Mouse (Mus musculus) frontal cortex, postnatal 10 days (tissue): ENCODE measurements around the gene Patj.

Experiments used
- DNase-seq, 2 experiments: peaks; one replicate each; pipeline ENCODE4 v3.0.0; 2022; ENCODE audit warnings: low spot score in 2 of 2, mixed read lengths in 1 of 2

Gene Patj

DNA sequence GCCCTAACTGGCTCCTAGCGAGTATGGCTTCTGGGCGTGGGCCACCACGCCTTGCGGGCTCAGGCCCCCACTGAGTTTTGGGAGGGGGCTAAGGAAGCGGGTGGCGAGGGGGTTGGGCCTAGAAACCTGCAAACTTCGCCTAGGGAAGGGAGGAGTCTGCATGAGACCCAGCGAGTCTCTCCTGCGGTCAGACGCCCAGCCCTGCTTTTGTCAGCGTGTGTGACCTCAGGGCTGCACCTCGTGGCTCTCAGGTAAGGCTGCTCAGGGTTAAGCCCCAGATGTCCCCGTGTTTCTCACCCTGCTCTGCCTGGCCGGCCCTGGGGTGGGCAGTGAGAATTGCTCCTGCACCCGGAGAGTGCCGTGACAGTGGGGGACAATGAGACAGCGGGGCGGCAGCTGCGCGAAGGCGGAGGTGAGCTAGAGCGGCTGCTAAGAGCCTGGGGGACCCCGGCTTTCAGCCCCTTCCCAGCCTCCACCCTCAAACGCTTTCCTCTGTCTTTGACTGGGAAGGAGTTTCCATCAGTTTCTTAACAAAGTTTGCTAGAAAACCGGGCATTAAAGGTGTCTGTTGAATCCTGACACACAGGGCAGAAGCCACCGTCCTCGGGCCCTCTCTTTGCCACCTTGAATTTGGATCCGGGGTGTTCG is 331.1 kb downstream of the Patj start, which contains the start of gene L1td1:
Gene L1td1, plus strand, starts transcription at position 145 of the 648 bp plus-strand sequence.
- DNase-seq = no peak

DNA sequence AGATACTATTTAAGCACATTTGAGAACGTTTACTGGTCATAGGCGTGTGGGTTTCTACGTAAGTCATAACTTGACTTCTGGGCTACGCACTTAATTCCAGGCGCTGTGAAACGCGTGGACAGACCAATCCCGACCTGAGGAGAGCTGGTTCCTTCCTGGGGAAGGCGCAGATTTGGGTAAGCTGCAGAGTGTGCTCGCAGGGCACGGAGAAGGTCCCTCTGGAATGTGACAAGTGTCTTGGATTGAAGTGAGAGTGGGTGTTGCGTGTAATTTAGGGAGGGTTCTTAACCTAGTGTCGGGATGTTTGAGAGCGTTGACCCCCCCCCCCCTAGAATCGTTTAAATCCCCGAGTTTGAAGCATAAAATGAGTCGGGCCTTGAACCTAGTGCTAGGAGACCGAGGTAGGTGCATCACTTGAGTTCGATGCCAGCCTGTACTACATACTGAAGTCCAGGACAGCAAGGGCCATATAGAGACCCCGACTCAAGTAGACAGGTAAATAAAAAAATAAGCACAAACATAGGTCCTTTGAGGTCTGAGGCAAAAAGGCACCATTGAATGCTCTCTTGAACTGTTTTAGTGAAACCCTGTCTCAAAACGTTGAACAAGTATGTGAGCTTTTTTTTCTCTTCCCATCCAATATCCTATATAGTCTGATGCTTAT is 331.8 kb downstream of the Patj start:
- no peak for DNase-seq

DNA sequence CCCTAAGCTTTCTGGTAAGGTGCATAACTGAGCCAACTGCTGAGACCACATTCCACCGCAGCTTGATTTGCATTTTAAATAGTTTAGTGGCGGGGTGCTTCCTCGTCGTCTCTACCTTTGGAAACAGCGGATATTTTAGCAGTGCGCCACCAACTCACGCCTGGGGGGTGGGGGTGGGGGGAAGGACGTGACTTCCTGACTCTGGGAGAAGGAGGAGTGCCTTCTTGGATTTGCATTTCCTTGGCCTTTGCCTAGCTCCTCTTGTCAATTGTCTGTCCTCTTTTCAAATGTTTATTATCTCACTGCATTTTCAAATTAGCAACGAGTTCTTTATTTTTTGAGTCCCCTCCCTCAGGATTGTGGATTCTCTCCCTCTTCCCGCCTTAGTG is 332.4 kb downstream of the Patj start:
- no peak for DNase-seq

DNA sequence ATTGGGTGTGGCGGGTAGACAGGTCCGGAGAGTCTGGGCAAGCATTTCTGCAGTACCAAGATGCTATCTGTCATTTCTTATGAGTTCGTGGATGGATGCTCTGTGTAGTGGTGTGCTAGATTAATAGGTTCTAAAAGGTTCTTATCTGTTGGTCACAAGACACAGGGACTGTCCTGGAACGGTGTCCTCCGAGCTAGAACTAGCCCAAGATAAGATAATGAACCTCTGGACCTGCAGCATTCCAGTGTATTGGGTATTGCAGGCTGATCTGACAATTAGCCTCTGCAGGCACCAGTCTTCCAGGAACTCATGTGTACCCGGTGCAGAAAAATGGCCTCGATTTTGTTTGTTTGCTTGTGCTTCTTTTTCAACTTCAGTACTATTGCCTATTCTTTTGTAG is 333.1 kb downstream of the Patj start:
- no peak for DNase-seq

DNA sequence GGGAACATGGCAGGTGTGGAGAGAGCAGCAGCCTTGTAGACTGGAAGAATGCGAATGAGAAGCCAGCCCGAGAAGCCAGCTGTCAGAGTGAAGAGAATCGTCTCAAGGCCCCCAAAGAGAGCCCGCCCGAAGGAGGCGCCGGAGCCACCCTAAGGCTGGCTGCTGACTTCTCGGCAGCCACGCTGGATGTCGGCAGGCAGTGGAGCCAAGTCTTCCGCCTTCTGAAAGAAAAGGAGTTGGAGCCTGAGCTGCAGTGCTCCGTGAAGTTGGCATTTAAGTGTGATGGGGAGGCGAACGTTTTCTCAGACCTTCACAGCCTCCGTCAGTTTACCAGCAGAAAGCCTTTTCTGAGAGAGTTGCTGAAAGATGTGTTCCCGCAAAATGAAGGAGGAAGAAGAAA is 338.1 kb downstream of the Patj start:
- no peak for DNase-seq

DNA sequence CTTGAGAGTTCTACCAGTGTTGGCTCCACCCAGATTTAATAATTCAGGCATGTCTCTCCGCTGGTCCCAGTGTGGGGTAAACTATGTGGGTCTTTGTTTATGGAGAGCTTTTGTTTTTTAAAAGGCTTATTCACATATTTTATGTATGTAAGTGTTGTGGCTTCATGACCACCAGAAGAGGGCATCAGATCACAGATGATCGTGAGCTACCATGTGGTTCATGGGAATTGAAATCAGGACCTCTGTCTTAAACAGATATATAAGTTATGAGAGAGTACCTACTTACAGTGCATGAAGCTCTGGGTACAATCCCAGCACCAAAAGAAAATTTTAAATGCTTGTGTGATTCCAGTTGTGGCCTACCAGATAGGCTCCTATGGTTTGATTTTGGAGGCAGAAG is 344.2 kb downstream of the Patj start:
- DNase-seq = no peak

DNA sequence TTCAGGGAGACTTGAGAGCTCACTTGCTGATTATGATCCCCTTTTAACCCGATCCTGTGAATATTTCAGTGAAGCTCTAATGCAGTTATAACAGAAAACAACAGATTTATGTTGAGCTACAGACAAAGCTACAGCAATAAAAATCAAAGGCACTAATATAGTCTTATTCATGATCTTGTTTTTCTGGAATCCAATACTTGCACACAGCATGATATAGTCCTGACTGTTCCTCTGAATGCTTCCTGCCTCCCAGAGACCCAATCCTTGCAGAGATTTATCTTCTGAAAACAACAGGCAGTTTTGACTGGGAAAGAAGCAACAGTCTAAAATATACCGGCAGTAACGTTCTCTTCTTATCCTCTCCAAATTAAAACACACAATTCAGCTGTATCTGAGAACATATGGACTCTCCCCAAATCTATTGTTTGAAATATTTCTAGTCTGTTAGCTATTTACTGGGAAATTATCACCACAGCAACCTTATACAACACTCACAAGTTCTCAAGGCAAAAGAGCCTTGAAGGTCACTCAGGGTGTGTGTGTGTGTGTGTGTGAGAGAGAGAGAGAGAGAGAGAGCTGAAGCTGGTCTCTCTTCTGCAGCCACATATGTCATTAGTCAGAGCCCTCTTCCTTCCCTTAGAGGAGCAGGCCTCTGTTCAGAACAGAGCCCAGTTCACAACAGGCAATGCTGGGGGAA is 347.8 kb downstream of the Patj start:
- no peak for DNase-seq

DNA sequence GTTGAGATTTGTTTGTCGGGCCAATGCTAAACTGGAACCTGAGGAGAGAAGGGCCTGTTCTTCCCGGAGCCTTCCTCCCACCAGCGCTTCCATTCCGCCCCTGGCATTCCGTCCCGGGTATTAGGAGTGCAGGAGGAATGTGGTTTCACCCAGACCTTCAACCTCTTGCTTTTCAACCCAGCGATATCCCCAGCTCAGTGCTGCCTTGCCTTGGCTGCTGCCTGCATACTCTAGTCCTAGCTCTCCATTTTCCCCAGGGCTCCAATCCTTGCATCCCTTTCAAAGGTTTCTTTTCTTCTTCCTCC is 348.3 kb downstream of the Patj start:
- DNase-seq = no peak

DNA sequence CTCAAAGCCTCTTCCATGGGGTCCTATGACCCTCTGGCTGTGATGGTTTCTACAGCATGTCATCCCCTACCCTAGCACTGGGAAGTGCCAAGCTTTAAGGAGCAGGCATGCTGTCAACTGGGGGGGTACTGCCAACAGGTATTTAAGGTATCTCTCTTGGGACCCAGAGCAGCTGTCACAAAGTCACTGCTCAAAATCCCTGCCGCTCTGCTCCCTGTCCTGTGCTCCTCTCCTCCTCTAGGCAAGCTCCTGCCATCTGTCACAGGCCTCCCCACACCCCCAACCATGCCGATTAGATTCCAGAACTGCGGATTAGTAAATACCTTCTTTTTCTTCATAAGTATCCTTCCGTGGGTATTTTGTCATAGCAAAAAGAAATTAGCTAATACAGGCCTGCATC is 358.9 kb downstream of the Patj start:
- no peak for DNase-seq

DNA sequence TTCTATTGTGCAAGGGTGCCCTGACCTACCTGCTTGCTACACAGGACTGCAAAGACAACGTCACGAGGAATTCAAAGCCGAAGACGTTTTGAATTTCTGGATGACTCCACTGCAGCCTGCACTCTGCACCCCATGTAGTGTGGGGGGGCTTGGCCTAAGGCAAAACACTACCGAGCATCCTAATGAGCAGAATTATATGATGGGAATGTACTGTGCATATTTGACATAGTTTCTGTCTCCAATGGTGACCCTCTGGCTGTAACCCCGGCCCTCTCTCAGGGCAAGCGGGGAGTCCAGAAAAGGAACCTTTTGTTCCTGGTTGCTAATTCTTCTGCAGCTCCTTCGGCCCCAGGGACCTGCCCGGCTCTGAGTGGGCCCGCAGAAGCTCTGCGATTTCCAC is 360.6 kb downstream of the Patj start:
- DNase-seq = no peak

DNA sequence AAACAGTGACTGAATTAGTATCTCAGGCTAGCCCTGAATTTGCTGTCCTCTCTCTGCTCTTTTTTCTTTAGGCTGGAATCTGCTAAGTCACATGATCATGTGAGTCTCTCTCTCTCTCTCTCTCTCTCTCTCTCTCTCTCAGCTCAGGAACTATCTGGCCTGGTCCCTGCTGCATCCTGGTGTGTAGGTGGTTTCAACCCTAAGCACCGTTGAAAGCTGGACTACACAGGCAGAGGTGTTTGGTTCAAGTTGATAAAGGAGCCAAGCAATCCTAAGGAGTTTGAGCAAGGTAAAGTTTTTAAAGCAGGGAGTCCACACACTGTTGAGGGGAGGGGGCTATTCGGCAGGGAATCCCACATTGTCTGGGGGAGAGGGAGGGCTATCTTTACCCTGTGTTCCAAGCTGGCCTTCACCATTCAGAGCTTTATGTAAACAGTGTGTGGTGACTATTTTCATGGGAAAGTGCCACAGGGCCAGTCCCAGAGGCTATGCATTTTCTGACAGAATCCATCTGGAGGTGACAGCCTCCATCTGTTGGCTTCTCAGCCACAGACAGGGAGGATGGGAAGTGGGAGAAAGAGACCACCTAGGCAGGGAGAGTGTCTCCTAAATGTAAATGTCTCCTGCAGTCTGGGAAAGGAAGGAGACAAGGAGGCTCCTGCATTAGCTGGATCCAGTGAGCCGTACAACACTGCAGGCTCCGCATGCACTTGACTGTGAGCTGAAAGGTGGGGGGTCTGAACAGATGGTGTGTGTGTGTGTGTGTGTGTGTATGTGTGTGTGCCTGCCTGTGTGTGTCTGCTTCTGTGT is 362.6 kb downstream of the Patj start:
- no peak for DNase-seq

DNA sequence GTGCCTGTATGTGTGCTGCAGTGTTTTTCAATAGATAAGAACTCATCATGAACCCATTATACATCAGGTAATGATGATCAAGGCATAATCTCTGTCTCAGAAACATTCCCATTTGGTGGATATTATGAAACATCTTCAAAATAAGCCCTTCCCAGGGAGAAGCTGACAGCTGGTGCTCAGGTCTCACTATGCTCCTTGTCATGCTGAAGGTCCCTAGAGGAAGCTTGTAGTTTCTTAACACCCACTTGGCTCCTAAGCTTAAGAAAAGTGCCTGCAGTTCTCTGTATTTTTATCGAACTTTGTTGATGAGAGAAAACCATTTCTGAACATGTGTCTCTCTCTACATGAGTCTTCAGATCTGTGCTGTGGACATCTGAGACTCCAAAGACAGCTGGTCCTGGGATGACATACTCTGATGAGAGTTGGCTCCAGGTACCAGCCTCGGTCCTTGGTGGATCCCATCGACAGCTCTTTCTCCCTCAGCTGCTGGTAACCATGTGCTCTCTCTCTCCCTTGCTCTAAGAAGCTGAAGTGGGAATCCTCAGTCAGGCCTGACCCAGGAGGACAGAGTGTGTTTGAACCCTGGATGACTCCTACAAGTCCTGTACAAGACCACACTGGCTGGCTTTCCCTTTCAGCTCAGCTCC is 363.4 kb downstream of the Patj start:
- no peak for DNase-seq

DNA sequence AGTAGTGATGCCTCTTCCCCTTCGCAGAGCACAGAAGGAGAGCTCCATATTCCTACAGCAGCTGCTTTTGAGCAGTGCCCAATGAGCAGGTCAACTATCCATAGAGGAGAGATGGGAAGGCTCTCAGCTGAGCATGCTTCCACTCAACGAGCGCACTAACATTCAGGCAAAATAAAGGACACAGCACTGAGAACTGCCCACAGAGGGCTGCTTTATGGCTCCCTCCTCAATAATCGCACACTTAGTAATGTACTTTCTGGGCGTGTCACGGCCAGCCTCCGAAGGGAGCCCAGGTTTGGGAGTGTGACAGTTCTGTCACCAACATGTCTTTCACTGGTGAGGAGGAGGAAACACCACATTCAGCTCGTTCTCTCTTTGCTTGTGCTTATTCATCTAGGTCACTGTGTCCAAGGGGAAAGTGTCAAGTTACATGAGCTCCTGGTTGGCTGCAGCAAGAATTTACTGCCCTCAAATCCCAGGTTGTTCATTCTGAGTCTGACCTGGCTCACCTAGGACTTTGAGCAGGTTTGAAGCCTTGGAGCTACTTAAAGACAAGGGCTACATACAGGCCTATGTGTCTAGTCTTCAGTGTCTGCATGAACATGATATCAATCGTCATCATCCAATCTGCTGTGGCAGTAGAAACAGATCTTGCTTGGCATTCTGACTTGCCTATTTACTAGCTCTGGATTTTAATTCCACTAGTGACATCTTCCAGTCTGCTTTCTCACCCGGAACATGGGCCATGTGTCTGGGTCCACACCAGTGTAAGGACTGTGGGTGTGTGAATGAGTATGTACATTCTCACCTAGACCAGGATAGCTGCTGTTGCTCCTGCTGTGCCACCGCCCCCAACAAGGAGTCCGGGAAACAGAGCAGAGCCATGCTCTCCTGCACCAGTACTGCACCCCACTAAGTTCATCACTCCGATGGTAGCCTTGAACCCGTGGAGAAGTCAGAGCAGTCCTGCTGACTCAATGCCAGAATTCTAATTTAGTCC is 371.8 kb downstream of the Patj start:
- DNase-seq = no peak
